Comparison of ENCODE assay signal across 7 mouse cellular contexts in the genomic region with DNA sequence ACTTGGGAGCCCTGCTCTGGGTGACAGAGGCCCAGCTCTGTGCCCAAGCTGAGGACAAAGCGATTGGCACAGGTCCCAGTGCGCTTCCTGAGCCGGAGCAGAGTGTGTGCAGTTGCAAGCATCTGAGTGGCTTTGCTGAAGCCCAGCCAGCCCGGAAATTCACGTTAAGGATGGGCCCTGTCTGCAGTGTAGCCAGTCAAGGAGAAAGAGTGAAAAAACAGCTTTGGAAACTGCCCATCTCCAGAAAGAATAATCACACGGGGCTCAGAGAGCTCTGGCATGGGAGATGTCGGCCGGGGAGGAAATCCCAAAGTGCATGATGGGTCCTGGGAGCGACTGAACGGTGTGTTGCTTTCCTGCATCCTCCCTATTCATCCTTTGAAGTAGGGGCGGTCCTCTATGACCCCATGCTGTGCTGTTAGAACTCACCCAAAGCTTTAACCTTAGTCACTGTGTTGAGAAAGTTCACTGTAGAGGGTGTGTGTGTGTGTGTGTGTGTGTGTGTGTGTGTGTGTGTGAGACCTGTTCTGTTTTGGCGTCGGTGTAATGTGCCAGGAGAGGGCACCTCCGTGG. TPM values are rescaled to one million over a fixed set of nuclear protein-coding genes. Genes with fewer than 3 reads are reported as not detected.
DNase-seq lines count a peak whose midpoint lies in the region; ATAC-seq and TF ChIP-seq lines count a peak whose summit lies in the region.

No protein-coding gene starts in this region.

- peak overlapping the region; percentile 62 for H3K27ac ChIP-seq in hindbrain, postnatal 0 days
- no peak overlapping the region; the same call in 1 of the 2 replicates for H3K27ac ChIP-seq in midbrain, embryonic 11.5 days (ENCODE audit: low read depth, low read length)

- WGBS in hindbrain, postnatal 0 days = 15% methylated on average over 14 of the region's 14 CpGs
- WGBS in midbrain, embryonic 11.5 days = 34% methylated on average over 14 of the region's 14 CpGs

- H3K4me1 ChIP-seq in hindbrain, postnatal 0 days (ENCODE audit: insufficient read depth, low read length) = 0 out of 2 replicates have a peak, but pooled peaks cover 7% of the 10 kb centered on the region
- H3K4me1 ChIP-seq in midbrain, embryonic 11.5 days (ENCODE audit: control insufficient read depth, insufficient read depth, low read length) = peaks cover 4% of the 10 kb centered on the region; the same call in 1 of the 2 replicates

- ATAC-seq in hindbrain, postnatal 0 days = peak; percentile 96
- peak; percentile 77 for ATAC-seq in midbrain, embryonic 11.5 days (ENCODE audit: low FRiP score)

- intact Hi-C loops in left cerebral cortex, postnatal 14 days (cut with DNase I) = no loop called here

- H3K9ac ChIP-seq in hindbrain, postnatal 0 days (replicated peaks; ENCODE audit: low read length) = peak overlapping the region; percentile 28; the same call in 1 of the 2 replicates
- peak overlapping the region; percentile 47 for H3K9ac ChIP-seq in midbrain, embryonic 11.5 days (ENCODE audit: low read length)

- H3K4me2 ChIP-seq in hindbrain, postnatal 0 days (ENCODE audit: low read depth, low read length) = peak overlapping the region; percentile 57
- H3K4me2 ChIP-seq in midbrain, embryonic 11.5 days = peak overlapping the region; percentile 33

- peak; percentile 86 for DNase-seq in adrenal gland, postnatal 14 days
- peak; percentile 30 to 65 for DNase-seq in cerebellum, postnatal 4 days (ENCODE audit: low spot score in 2 of 2)
- DNase-seq in gastrocnemius, postnatal 25 days = peak; percentile 21
- peak; percentile 93 for DNase-seq in hindbrain, postnatal 0 days (ENCODE audit: low spot score)
- DNase-seq in left cerebral cortex, postnatal 14 days (ENCODE audit: low spot score in 2 of 2) = peak; percentile 26 to 65
- DNase-seq in midbrain, embryonic 11.5 days (ENCODE audit: low spot score, missing footprints) = peak; percentile 87
- DNase-seq in spleen, postnatal 36 days (ENCODE audit: low spot score in 2 of 2) = peak; percentile 46 to 52

- no peak for TF ChIP-seq CTCF in hindbrain, postnatal 0 days (IDR thresholded peaks at IDR 0.05; ENCODE audit: low read depth)

- no peaks in the 10 kb centered on the region for H3K27me3 ChIP-seq in hindbrain, postnatal 0 days (ENCODE audit: insufficient read depth, low read length)
- no peaks in the 10 kb centered on the region for H3K27me3 ChIP-seq in midbrain, embryonic 11.5 days (ENCODE audit: control insufficient read depth, insufficient read depth, low read length)

- peak overlapping the region; percentile 13 for H3K4me3 ChIP-seq in hindbrain, postnatal 0 days (ENCODE audit: low read length)
- H3K4me3 ChIP-seq in midbrain, embryonic 11.5 days (ENCODE audit: low read depth, low read length) = no peak overlapping the region

- no peaks in the 10 kb centered on the region for H3K9me3 ChIP-seq in hindbrain, postnatal 0 days (ENCODE audit: low read length)
- H3K9me3 ChIP-seq in midbrain, embryonic 11.5 days (ENCODE audit: control insufficient read depth, low read length) = no peaks in the 10 kb centered on the region

- H3K36me3 ChIP-seq in hindbrain, postnatal 0 days (ENCODE audit: insufficient read depth, low read length) = no peaks in the 10 kb centered on the region
- no peaks in the 10 kb centered on the region for H3K36me3 ChIP-seq in midbrain, embryonic 11.5 days (ENCODE audit: control insufficient read depth, insufficient read depth, low read length)

RNA-seq across cellular contexts. Expression of a gene that starts 5.5 kb away (rescaled TPM):
- total RNA-seq in adrenal gland, postnatal 14 days (2021) = 0.93 and 6.8 TPM in 2 replicates
- total RNA-seq in gastrocnemius, postnatal 25 days (2021) = under 1 TPM; 0.13 to 0.40 TPM
- total RNA-seq in hindbrain, postnatal 0 days (2014; rRNA removed) = 0.68 and 1.9 TPM in 2 replicates
- polyA plus RNA-seq in hindbrain, postnatal 0 days (2015; fragmentation: Nextera tagmentation; extraction: Ambion mirVana) = 1.1 and 1.4 TPM in 2 replicates
- 1 to 10 TPM; 2.9 to 3.3 TPM for total RNA-seq in left cerebral cortex, postnatal 14 days (2021)
- 0.67 and 0.84 TPM in 2 replicates for polyA plus RNA-seq in midbrain, embryonic 11.5 days (2014; fragmentation: Nextera tagmentation; extraction: Ambion mirVana)

Comparison
In these comparisons a context has a peak if more than half of its experiments do, and no peak if none do; other contexts are left out.
1. DNase-seq: peak in every context shown above with its lines; median percentile 93 in hindbrain, postnatal 0 days; 87 in midbrain, embryonic 11.5 days; 86 in adrenal gland, postnatal 14 days; 49 in spleen, postnatal 36 days; 48 in cerebellum, postnatal 4 days; 46 in left cerebral cortex, postnatal 14 days; 21 in gastrocnemius, postnatal 25 days.